Mouse (Mus musculus) retina, embryonic 14.5 days (tissue): Measurements from ENCODE around the gene Xpr1.

Source experiments
- DNase-seq: peaks from one replicate; pipeline ENCODE4 v3.0.0-alpha.2; 2015; ENCODE audit warnings: low spot score

The Xpr1 gene

GRCm38 (mm10) chr1:155250531-155251135 is 166.6 kb downstream of the Xpr1 start:
- DNase-seq = no peak

GRCm38 (mm10) chr1:155249896-155250295 is 167.3 kb downstream of the Xpr1 start:
- no peak for DNase-seq

GRCm38 (mm10) chr1:155248041-155248440 is 169.2 kb downstream of the Xpr1 start:
- DNase-seq = no peak

GRCm38 (mm10) chr1:155247441-155247840 is 169.8 kb downstream of the Xpr1 start:
- no peak for DNase-seq

- DNase-seq = no peak
Measured at GRCm38 (mm10) chr1:155245516-155245915, 171.7 kb downstream of the Xpr1 start.

DNA sequence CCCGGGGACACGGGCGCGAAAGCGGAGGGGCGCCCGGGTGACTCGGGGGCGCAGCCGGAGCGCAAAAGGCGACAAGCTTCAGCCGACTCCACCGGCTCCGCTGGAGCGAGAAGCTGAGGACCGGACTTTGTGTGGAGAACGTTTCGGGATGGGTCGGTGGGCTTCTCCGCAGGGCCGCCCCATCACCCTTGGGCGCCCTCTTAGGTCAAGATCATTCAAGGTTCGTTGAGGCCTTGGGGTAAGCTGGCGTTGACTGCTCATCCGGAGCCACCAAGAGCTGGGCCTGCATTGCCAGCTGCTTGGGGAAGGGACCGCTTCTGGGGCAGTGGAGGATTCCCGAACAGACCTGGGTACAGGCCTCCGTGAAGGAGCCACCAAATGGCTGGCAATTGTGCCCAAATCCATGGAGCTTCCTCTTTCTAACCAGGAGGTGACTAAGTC is 172.4 kb downstream of the Xpr1 start:
- peak; percentile 64 for DNase-seq

GRCm38 (mm10) chr1:155243797-155244770 is 173.1 kb downstream of the Xpr1 start, which contains the start of gene BC034090:
Gene BC034090 (minus strand): TSS chr1:155244444.
- DNase-seq = peak; percentile 70

GRCm38 (mm10) chr1:155242488-155242745 is 174.8 kb downstream of the Xpr1 start:
- DNase-seq = no peak

GRCm38 (mm10) chr1:155241701-155242487 is 175.3 kb downstream of the Xpr1 start:
- DNase-seq = no peak

DNA sequence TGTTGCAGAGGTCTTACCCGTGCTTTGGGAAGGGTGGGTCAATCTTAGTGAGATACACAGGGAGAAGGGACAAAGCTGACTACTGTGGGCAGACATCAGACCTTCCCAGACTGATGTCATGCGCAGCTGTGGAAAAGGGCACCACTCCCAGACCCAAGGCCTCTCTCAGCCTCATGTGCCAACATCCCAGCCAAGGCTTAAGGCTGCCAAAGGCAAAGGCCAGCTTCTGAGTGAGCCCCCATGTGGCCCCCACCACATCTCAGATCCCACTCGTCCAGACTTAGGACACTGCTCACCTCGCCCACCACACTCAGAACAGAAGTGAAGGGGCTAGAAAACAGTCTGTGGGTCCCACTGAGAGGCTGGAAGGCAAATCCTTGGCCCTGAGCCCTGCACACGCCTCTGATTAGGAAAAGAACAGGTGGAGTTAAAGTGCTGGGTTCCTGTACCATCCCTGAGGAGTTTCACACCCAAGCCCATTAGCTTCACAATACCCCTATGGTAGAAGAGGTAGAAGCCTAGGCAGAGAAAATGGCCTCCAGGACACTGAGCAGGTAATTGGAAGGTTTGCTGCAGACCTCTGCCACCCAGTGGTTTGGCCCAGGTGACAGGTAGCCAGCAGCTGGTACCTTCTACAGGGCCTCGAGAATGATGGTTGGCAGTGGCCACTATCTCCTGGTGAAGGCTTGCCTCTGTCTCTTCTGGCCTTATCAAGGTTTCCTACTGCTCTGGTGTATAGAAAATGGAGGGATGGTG is 177.1 kb downstream of the Xpr1 start:
- DNase-seq = no peak

GRCm38 (mm10) chr1:155239169-155239568 is 178.0 kb downstream of the Xpr1 start:
- DNase-seq = no peak

GRCm38 (mm10) chr1:155238126-155238525 is 179.1 kb downstream of the Xpr1 start:
- no peak for DNase-seq

GRCm38 (mm10) chr1:155237390-155237789 is 179.8 kb downstream of the Xpr1 start:
- no peak for DNase-seq

GRCm38 (mm10) chr1:155236306-155237024 is 180.8 kb downstream of the Xpr1 start:
- DNase-seq = no peak

- DNase-seq = no peak
Measured at GRCm38 (mm10) chr1:155235641-155236040, 181.6 kb downstream of the Xpr1 start.

DNA sequence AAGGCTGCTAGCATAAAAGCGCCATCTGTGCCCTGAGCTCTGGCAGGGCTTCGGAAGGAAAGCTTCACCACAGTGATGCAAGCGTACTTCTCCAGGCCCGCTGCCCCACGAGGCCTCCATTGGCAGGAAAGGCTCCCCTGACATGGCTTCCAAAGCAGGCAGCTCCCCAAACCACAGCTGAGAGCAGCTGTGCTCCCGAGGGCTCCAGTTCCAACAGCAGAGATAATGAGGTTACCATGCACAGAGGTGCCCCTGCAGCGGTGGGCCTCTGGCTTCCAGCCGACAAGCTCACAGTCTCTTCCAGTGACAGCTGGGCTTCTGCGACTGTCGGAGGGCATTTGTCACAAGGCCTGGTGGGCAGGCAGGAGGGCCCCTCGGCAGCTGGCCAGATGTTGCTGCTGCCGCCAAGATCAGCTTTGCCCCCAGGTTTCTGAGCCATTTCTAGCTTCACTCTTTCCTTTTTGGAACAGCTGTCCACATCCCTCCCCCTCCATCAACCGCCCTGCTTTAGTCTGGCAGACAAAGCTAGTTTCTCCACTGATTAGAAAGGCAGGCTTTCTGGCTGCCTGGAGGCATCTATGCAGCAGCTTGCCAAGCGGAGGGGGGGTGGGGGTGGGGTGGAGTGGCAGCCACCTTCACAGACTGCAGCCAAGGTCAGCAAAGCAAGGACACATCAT is 183.1 kb downstream of the Xpr1 start:
- peak; percentile 68 for DNase-seq

DNA sequence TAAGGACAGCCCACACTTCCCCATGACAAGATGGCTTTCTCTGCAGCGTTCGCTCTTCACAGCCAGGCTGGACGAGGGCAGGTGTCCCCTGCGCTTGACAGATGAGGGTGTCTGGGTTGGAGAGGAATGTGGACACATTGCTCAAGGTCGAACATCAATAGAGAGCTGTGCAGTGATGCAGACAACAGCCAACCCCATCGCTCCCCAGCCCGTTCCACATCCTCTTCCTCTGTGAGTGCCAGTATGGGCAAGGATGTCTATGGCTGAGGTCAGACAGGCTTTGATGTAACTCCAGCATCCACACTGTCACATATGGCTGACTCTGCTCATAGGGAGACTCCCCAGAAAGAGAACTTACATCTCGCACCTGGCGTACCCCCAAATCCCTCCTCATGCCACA is 183.8 kb downstream of the Xpr1 start:
- DNase-seq = no peak

DNA sequence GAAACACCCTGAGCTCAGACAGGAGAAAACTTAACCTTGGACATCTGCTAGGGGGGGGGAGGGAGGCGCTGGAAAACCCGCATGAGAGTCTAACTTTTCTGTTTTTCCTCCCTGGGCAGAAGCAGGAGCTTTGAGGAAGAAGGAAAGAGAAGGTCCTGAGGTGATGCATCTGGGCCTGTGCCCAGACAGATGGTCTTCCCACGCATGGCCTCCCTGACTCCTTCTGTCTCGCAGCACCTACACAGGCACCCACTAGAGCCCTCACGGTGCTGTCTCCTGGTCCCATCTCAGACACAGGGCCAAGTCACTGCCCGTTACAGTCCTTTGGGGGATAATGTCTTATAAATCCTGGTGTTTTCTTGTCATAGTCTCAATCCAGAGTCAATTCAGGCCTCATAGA is 184.4 kb downstream of the Xpr1 start:
- DNase-seq = no peak

- no peak for DNase-seq
Measured at GRCm38 (mm10) chr1:155232385-155232784, 184.8 kb downstream of the Xpr1 start.
